Mouse (Mus musculus) forebrain, postnatal 0 days (tissue): ENCODE results near the gene Eif4h. TPM values are rescaled to one million over a fixed set of nuclear protein-coding genes. Genes with fewer than 3 reads are reported as not detected.

Experiments used
- ATAC-seq: fragments of 200-750 bp; cut with Nextera tagmentation; 2 replicates; pipeline ENCODE4 v1.8.0; 2017; ENCODE audit warnings: mild to moderate bottlenecking, moderate library complexity
- DNase-seq: peaks from one replicate; pipeline ENCODE4 v3.0.0-alpha.2; 2015
- H3K27ac ChIP-seq: fragments of 300-500 bp; sonication (generic); 2 replicates; pipeline ENCODE4 v1.5.1; 2014; ENCODE audit warnings: low read depth, mild to moderate bottlenecking, antibody characterized with exemption, low read length, moderate library complexity, mixed read lengths
- H3K27me3 ChIP-seq: fragments of 300-500 bp; sonication (generic); 2 replicates; pipeline ENCODE4 v1.6.1; 2014; ENCODE audit warnings: mild to moderate bottlenecking, low read length, mixed read lengths; ENCODE audit not compliant: insufficient read depth
- H3K36me3 ChIP-seq: fragments of 300-500 bp; sonication (generic); 2 replicates; pipeline ENCODE4 v1.6.1; 2014; ENCODE audit warnings: mild to moderate bottlenecking, moderate library complexity; ENCODE audit not compliant: insufficient read depth
- H3K4me1 ChIP-seq: fragments of 300-500 bp; sonication (generic); 2 replicates; pipeline ENCODE4 v1.6.1; 2014; ENCODE audit warnings: antibody characterized with exemption; ENCODE audit not compliant: insufficient read depth
- H3K4me2 ChIP-seq: fragments of 300-500 bp; sonication (generic); 2 replicates; pipeline ENCODE4 v1.6.1; 2014; ENCODE audit warnings: low read depth, mild to moderate bottlenecking, moderate library complexity
- H3K4me3 ChIP-seq: fragments of 300-500 bp; sonication (generic); 2 replicates; pipeline ENCODE4 v1.5.1; 2014; ENCODE audit warnings: low read depth, low read length, mixed read lengths
- H3K9ac ChIP-seq: fragments of 300-500 bp; sonication (generic); 2 replicates; pipeline ENCODE4 v1.6.1; 2014; ENCODE audit warnings: mild to moderate bottlenecking
- H3K9me3 ChIP-seq: fragments of 300-500 bp; sonication (generic); 2 replicates; pipeline ENCODE4 v1.6.1; 2016; ENCODE audit warnings: low read length
- CTCF ChIP-seq: sonication (generic); IDR thresholded peaks from 2 replicates; pipeline ENCODE4 v1.5.1; 2016; ENCODE audit warnings: antibody characterized with exemption, control low read depth, low read depth
- WGBS: fragments of 180-500 bp; shearing (Covaris S2); extraction: QIAGEN DNeasy Blood & Tissue Kit; methylation state at CpG from one replicate; pipeline ENCODE4 v1.1.7; 2014; 5-methylcytosine and 5-hydroxymethylcytosine counted together
- polyA plus RNA-seq: library from polyadenylated mRNA; unstranded; fragments of >200 nt; fragmentation: Nextera tagmentation; extraction: Ambion mirVana; gene quantifications from 2 replicates; pipeline ENCODE4 v1.2.1, GENCODE M21; 2015
- total RNA-seq: library from RNA; depleted of rRNA; stranded (reverse); fragments of >200 nt; gene quantifications from 2 replicates; pipeline ENCODE4 v1.2.3, GENCODE M21; 2014

Eif4h gene
- total and polyA plus RNA-seq, 2 experiments from 2014 or later = 343 to 525 TPM

GRCm38 (mm10) chr5:134592026-134592581, 47.2 kb downstream of the Eif4h start:
- Histone ChIP-seq H3K4me3 (no peak overlapping the region), H3K4me2 (no peak overlapping the region), H3K27ac (no peak overlapping the region), H3K9me3 (no peaks in the 10 kb centered on the region), H3K9ac (no peak overlapping the region), H3K36me3 (peaks cover 68% of the 10 kb centered on the region), H3K4me1 (no peaks in the 10 kb centered on the region), H3K27me3 (no peaks in the 10 kb centered on the region)
- DNase-seq (no peak), ATAC-seq (no peak)
- no peak for TF ChIP-seq CTCF
- WGBS = 85% methylated on average over 11 of the region's 11 CpGs

GRCm38 (mm10) chr5:134589900-134590299, 49.4 kb downstream of the Eif4h start:
- no peak overlapping the region for H3K4me2 ChIP-seq
- H3K27ac ChIP-seq = no peak overlapping the region
- H3K4me1 ChIP-seq = no peaks in the 10 kb centered on the region
- no peaks in the 10 kb centered on the region for H3K27me3 ChIP-seq
- no peak overlapping the region for H3K9ac ChIP-seq
- H3K4me3 ChIP-seq = no peak overlapping the region
- DNase-seq (no peak), ATAC-seq (no peak)
- H3K36me3 ChIP-seq = peaks cover 52% of the 10 kb centered on the region
- H3K9me3 ChIP-seq = no peaks in the 10 kb centered on the region
- 87% methylated on average over 3 of the region's 3 CpGs for WGBS
- no peak for TF ChIP-seq CTCF

GRCm38 (mm10) chr5:134584798-134585197, 54.5 kb downstream of the Eif4h start:
- ATAC-seq = no peak
- WGBS = 91% methylated on average over 5 of the region's 5 CpGs

GRCm38 (mm10) chr5:134583884-134584213, 55.4 kb downstream of the Eif4h start:
- no peak overlapping the region for H3K9ac ChIP-seq
- WGBS = 67% methylated on average over 3 of the region's 3 CpGs
- H3K4me3 ChIP-seq = no peak overlapping the region
- DNase-seq (no peak), ATAC-seq (no peak)
- peaks cover 9% of the 10 kb centered on the region; the same call in 1 of the 2 replicates for H3K36me3 ChIP-seq
- no peak overlapping the region for H3K27ac ChIP-seq
- no peaks in the 10 kb centered on the region for H3K9me3 ChIP-seq
- TF ChIP-seq CTCF = no peak
- H3K4me1 ChIP-seq = peaks cover 5% of the 10 kb centered on the region; the same call in 1 of the 2 replicates
- no peak overlapping the region; the same call in 1 of the 2 replicates for H3K4me2 ChIP-seq
- H3K27me3 ChIP-seq = no peaks in the 10 kb centered on the region

More at GRCm38 (mm10) chr5:134584798-134585197, 54.5 kb downstream of the Eif4h start:
- TF ChIP-seq CTCF = no peak
- DNase-seq = no peak
- Histone ChIP-seq H3K4me1 (peaks cover 5% of the 10 kb centered on the region; the same call in 1 of the 2 replicates), H3K9me3 (no peaks in the 10 kb centered on the region), H3K4me2 (no peak overlapping the region), H3K27me3 (no peaks in the 10 kb centered on the region), H3K9ac (no peak overlapping the region), H3K27ac (no peak overlapping the region), H3K4me3 (no peak overlapping the region), H3K36me3 (peaks cover 9% of the 10 kb centered on the region; the same call in 1 of the 2 replicates)

GRCm38 (mm10) chr5:134583006-134583883, 56.0 kb downstream of the Eif4h start:
- peak overlapping the region; percentile 83 for H3K4me2 ChIP-seq
- no peaks in the 10 kb centered on the region for H3K9me3 ChIP-seq
- no peaks in the 10 kb centered on the region for H3K27me3 ChIP-seq
- H3K36me3 ChIP-seq = peaks cover 9% of the 10 kb centered on the region; the same call in 1 of the 2 replicates
- peak overlapping the region; percentile 82 for H3K4me3 ChIP-seq
- H3K9ac ChIP-seq = peak overlapping the region; percentile 77
- peaks cover 5% of the 10 kb centered on the region; the same call in 1 of the 2 replicates for H3K4me1 ChIP-seq
- H3K27ac ChIP-seq = no peak overlapping the region
- DNase-seq (no peak), ATAC-seq (no peak)
- 29% methylated on average over 15 of the region's 15 CpGs for WGBS
- TF ChIP-seq CTCF = no peak

- ATAC-seq = peak; percentile 99
- WGBS = 8% methylated on average over 29 of the region's 30 CpGs
Observed at GRCm38 (mm10) chr5:134582221-134582907, 56.9 kb downstream of the Eif4h start.

More at GRCm38 (mm10) chr5:134582221-134582907, 56.9 kb downstream of the Eif4h start:
- H3K27ac ChIP-seq = no peak overlapping the region
- H3K36me3 ChIP-seq = peaks cover 8% of the 10 kb centered on the region; the same call in 1 of the 2 replicates
- peak; percentile 98 for DNase-seq
- H3K4me1 ChIP-seq = peaks cover 5% of the 10 kb centered on the region; the same call in 1 of the 2 replicates
- peak overlapping the region; percentile 82 for H3K4me3 ChIP-seq
- TF ChIP-seq CTCF = peak; percentile 84
- no peaks in the 10 kb centered on the region for H3K27me3 ChIP-seq
- H3K9ac ChIP-seq = peak overlapping the region; percentile 77
- H3K9me3 ChIP-seq = no peaks in the 10 kb centered on the region
- peak overlapping the region; percentile 83 for H3K4me2 ChIP-seq
